ENCODE assay signal across 8 mouse cellular contexts in genomic region chr1:30778374-30779005, GRCm38 (mm10).
DNase-seq lines count a peak whose midpoint lies in the region; ATAC-seq and TF ChIP-seq lines count a peak whose summit lies in the region.

No protein-coding gene starts in this region.

- H3K27me3 ChIP-seq in testis, adult 2 months (ENCODE audit: control insufficient read depth, insufficient read depth, low read length) = no peaks in the 10 kb centered on the region
- no peaks in the 10 kb centered on the region for H3K27me3 ChIP-seq in heart, embryonic 14.5 days (ENCODE audit: control insufficient read depth, insufficient read depth, low read length)
- H3K27me3 ChIP-seq in limb, embryonic 10.5 days (ENCODE audit: low read depth, poor library complexity, severe bottlenecking) = no peaks in the 10 kb centered on the region
- H3K27me3 ChIP-seq in midbrain, postnatal 0 days (ENCODE audit: insufficient read depth, low read length) = no peaks in the 10 kb centered on the region

- H3K4me2 ChIP-seq in heart, embryonic 14.5 days (ENCODE audit: low read length) = peak overlapping the region; percentile 46
- peak overlapping the region; percentile 34 for H3K4me2 ChIP-seq in midbrain, postnatal 0 days (ENCODE audit: low read depth, low read length, poor library complexity, severe bottlenecking)

- H3K9me3 ChIP-seq in heart, embryonic 14.5 days (ENCODE audit: control insufficient read depth, low read length) = no peaks in the 10 kb centered on the region
- H3K9me3 ChIP-seq in limb, embryonic 10.5 days (replicated peaks) = no peaks in the 10 kb centered on the region
- H3K9me3 ChIP-seq in midbrain, postnatal 0 days (ENCODE audit: low read length) = no peaks in the 10 kb centered on the region

- no peaks in the 10 kb centered on the region for H3K4me1 ChIP-seq in testis, adult 2 months (ENCODE audit: control insufficient read depth, insufficient read depth, low read length)
- H3K4me1 ChIP-seq in heart, embryonic 14.5 days (ENCODE audit: control insufficient read depth in 2 of 2, insufficient read depth in 2 of 2, low read length in 2 of 2) = no peaks in the 10 kb centered on the region
- no peaks in the 10 kb centered on the region for H3K4me1 ChIP-seq in limb, embryonic 10.5 days
- no peaks in the 10 kb centered on the region for H3K4me1 ChIP-seq in midbrain, postnatal 0 days (ENCODE audit: insufficient read depth, low read length)

- H3K36me3 ChIP-seq in testis, adult 2 months (ENCODE audit: control insufficient read depth, insufficient read depth, low read length) = no peaks in the 10 kb centered on the region
- H3K36me3 ChIP-seq in heart, embryonic 14.5 days (ENCODE audit: control insufficient read depth, insufficient read depth, low read length) = no peaks in the 10 kb centered on the region
- H3K36me3 ChIP-seq in limb, embryonic 10.5 days = no peaks in the 10 kb centered on the region
- H3K36me3 ChIP-seq in midbrain, postnatal 0 days (ENCODE audit: insufficient read depth, low read length) = no peaks in the 10 kb centered on the region

- TF ChIP-seq POLR2A in testis, adult 2 months (IDR thresholded peaks at IDR 0.05; ENCODE audit: control insufficient read depth, low read depth, low read length) = no peak
- no peak for TF ChIP-seq POLR2A in brain, embryonic 14.5 days (IDR thresholded peaks at IDR 0.05; ENCODE audit: borderline replicate concordance, extremely low read depth, insufficient read depth, insufficient read length, poor library complexity, severe bottlenecking)

- 19% methylated on average over 14 of the region's 14 CpGs for WGBS in heart, embryonic 14.5 days
- 23% methylated on average over 14 of the region's 14 CpGs for WGBS in limb, embryonic 10.5 days
- WGBS in midbrain, postnatal 0 days = 19% methylated on average over 14 of the region's 14 CpGs

- TF ChIP-seq CTCF in testis, adult 2 months (IDR thresholded peaks at IDR 0.05; ENCODE audit: control insufficient read depth, insufficient read depth, insufficient replicate concordance, low read depth, low read length) = peak; percentile 16; the same call in 1 of the 2 replicates
- TF ChIP-seq CTCF in brain, embryonic 14.5 days (IDR thresholded peaks at IDR 0.05; ENCODE audit: borderline replicate concordance, extremely low read depth, insufficient read depth, insufficient read length) = peak; percentile 45; the same call in 1 of the 2 replicates
- TF ChIP-seq CTCF in midbrain, postnatal 0 days (IDR thresholded peaks at IDR 0.05) = peak; percentile 90

- no peak for ATAC-seq in heart, embryonic 14.5 days (ENCODE audit: insufficient number of reproducible peaks, insufficient read depth, low FRiP score, low read depth)
- ATAC-seq in midbrain, postnatal 0 days (ENCODE audit: low FRiP score) = no peak

- no peak overlapping the region for H3K27ac ChIP-seq in testis, adult 2 months (ENCODE audit: control insufficient read depth, insufficient read depth, low read depth, low read length)
- H3K27ac ChIP-seq in heart, embryonic 14.5 days (replicated peaks in 1 of 2; ENCODE audit: control insufficient read depth in 1 of 2, insufficient read depth in 1 of 2, low read depth in 2 of 2, low read length in 2 of 2) = no peak overlapping the region
- H3K27ac ChIP-seq in limb, embryonic 10.5 days = peak overlapping the region; percentile 68
- H3K27ac ChIP-seq in midbrain, postnatal 0 days (ENCODE audit: low read depth, low read length) = no peak overlapping the region

- H3K9ac ChIP-seq in heart, embryonic 14.5 days (ENCODE audit: low read length) = peak overlapping the region; percentile 31; the same call in 1 of the 2 replicates
- no peak overlapping the region for H3K9ac ChIP-seq in midbrain, postnatal 0 days (replicated peaks; ENCODE audit: low read length, poor library complexity, severe bottlenecking)

- H3K4me3 ChIP-seq in testis, adult 2 months (ENCODE audit: control insufficient read depth, low read depth, low read length) = no peak overlapping the region
- no peak overlapping the region for H3K4me3 ChIP-seq in heart, embryonic 14.5 days (ENCODE audit: control insufficient read depth in 1 of 2, insufficient read depth in 1 of 2, low read depth in 1 of 2, low read length in 2 of 2)
- no peak overlapping the region for H3K4me3 ChIP-seq in limb, embryonic 10.5 days
- H3K4me3 ChIP-seq in midbrain, postnatal 0 days (ENCODE audit: low read depth, low read length) = no peak overlapping the region

- DNase-seq in testis, postnatal 14 days (ENCODE audit: low spot score) = no peak
- peak; percentile 78 for DNase-seq in brain, embryonic 14.5 days (ENCODE audit: low read depth)
- peak; percentile 41 for DNase-seq in limb, embryonic 10.5 days (ENCODE audit: low spot score)
- DNase-seq in midbrain, postnatal 0 days (ENCODE audit: low spot score) = peak; percentile 66
- no peak for DNase-seq in right cerebral cortex, postnatal 36 days (ENCODE audit: low spot score in 2 of 2)
- DNase-seq in left cerebral cortex, adult 18-20 months (ENCODE audit: low spot score in 2 of 2) = no peak

Comparison
In these comparisons a context has a peak if more than half of its experiments do, and no peak if none do; other contexts are left out.
1. CTCF ChIP-seq: peak in every context shown above with its lines; median percentile 90 in midbrain, postnatal 0 days; 45 in brain, embryonic 14.5 days; 16 in testis, adult 2 months.
2. DNase-seq: peak in brain, embryonic 14.5 days (single experiment), limb, embryonic 10.5 days (single experiment) and midbrain, postnatal 0 days (single experiment); none in testis, postnatal 14 days (single experiment), right cerebral cortex, postnatal 36 days (0 of 2) and left cerebral cortex, adult 18-20 months (0 of 2).